Mouse (Mus musculus) forebrain, embryonic 14.5 days (tissue): ENCODE data around the gene Ahnak. TPM values are rescaled to one million over a fixed set of nuclear protein-coding genes. Genes with fewer than 3 reads are reported as not detected.
"Not testable (repeated sequence)": the region's sequence is repeated elsewhere in the genome, so short reads cannot be mapped to it uniquely, and the experiment has no call there.

Experiments
- ATAC-seq: fragments of 200-750 bp; cut with Nextera tagmentation; 2 replicates; pipeline ENCODE4 v1.8.0; 2017; ENCODE audit warnings: mild to moderate bottlenecking, moderate library complexity
- DNase-seq: peaks from one replicate; pipeline ENCODE4 v3.0.0-alpha.2; 2015; ENCODE audit warnings: low spot score
- H3K27ac ChIP-seq: fragments of 300-500 bp; sonication (generic); 2 replicates; pipeline ENCODE4 v1.5.1; 2014; ENCODE audit warnings: low read depth, mild to moderate bottlenecking, control low read depth, low read length, moderate library complexity
- H3K27me3 ChIP-seq: fragments of 300-500 bp; sonication (generic); replicated peaks from 2 replicates; pipeline ENCODE4 v1.6.1; 2014; ENCODE audit warnings: low read length, control low read depth, mixed read lengths; ENCODE audit not compliant: control insufficient read depth, insufficient read depth
- H3K36me3 ChIP-seq: fragments of 300-500 bp; sonication (generic); 2 replicates; pipeline ENCODE4 v1.6.1; 2014; ENCODE audit warnings: low read length, control low read depth; ENCODE audit not compliant: control insufficient read depth, insufficient read depth
- H3K4me1 ChIP-seq: fragments of 300-500 bp; sonication (generic); 2 replicates; pipeline ENCODE4 v1.6.1; 2014; ENCODE audit warnings: antibody characterized with exemption, low read length, control low read depth; ENCODE audit not compliant: control insufficient read depth, insufficient read depth
- H3K4me2 ChIP-seq: fragments of 300-500 bp; sonication (generic); 2 replicates; pipeline ENCODE4 v1.6.1; 2014; ENCODE audit warnings: mild to moderate bottlenecking, control low read depth, low read length
- H3K4me3 ChIP-seq: fragments of 300-500 bp; sonication (generic); 2 replicates; pipeline ENCODE4 v1.5.1; 2014; ENCODE audit warnings: low read depth, low read length, control low read depth
- H3K9ac ChIP-seq: fragments of 300-500 bp; sonication (generic); 2 replicates; pipeline ENCODE4 v1.6.1; 2014; ENCODE audit warnings: mild to moderate bottlenecking, low read length, control low read depth, moderate library complexity
- H3K9me3 ChIP-seq: fragments of 300-500 bp; sonication (generic); replicated peaks from 2 replicates; pipeline ENCODE4 v1.6.1; 2016; ENCODE audit warnings: low read length, control low read depth, mixed read lengths; ENCODE audit not compliant: control insufficient read depth
- WGBS: fragments of 180-500 bp; shearing (Covaris S2); extraction: QIAGEN DNeasy Blood & Tissue Kit; methylation state at CpG from one replicate; pipeline ENCODE4 v1.1.7; 2014; 5-methylcytosine and 5-hydroxymethylcytosine counted together
- polyA plus RNA-seq: library from polyadenylated mRNA; unstranded; fragments of >200 nt; fragmentation: Nextera tagmentation; extraction: Ambion mirVana; gene quantifications from 2 replicates; pipeline ENCODE4 v1.2.1, GENCODE M21; 2014

The Ahnak gene
- polyA plus RNA-seq, 1 experiment from 2014 or later, result 2.6 TPM

GRCm38 (mm10) chr19:8996601-8997000, 7.5 kb downstream of the Ahnak start:
- DNase-seq, result no peak
- Histone ChIP-seq H3K4me2 (no peak overlapping the region), H3K4me3 (no peak overlapping the region), H3K9me3 (no peaks in the 10 kb centered on the region), H3K4me1 (peaks cover 8% of the 10 kb centered on the region; the same call in 1 of the 2 replicates), H3K9ac (no peak overlapping the region), H3K27me3 (no peaks in the 10 kb centered on the region), H3K27ac (no peak overlapping the region), H3K36me3 (no peaks in the 10 kb centered on the region)
- WGBS, result 90% methylated on average over 6 of the region's 6 CpGs
- ATAC-seq, result no peak

- no peak overlapping the region for H3K4me2 ChIP-seq
- H3K36me3 ChIP-seq, result no peaks in the 10 kb centered on the region
- no peak overlapping the region for H3K27ac ChIP-seq
- no peaks in the 10 kb centered on the region for H3K27me3 ChIP-seq
- no peak overlapping the region for H3K4me3 ChIP-seq
- no peaks in the 10 kb centered on the region for H3K9me3 ChIP-seq
- no peak overlapping the region for H3K9ac ChIP-seq
- ATAC-seq (peak; percentile 78), DNase-seq (peak; percentile 76)
- 58% methylated on average over 4 of the region's 4 CpGs for WGBS
- peaks cover 8% of the 10 kb centered on the region; the same call in 1 of the 2 replicates for H3K4me1 ChIP-seq
Observed at GRCm38 (mm10) chr19:8997546-8997945, 8.5 kb downstream of the Ahnak start.

- Histone ChIP-seq H3K4me2 (no peak overlapping the region), H3K4me3 (no peak overlapping the region), H3K27me3 (no peaks in the 10 kb centered on the region), H3K9ac (no peak overlapping the region), H3K9me3 (no peaks in the 10 kb centered on the region), H3K27ac (no peak overlapping the region), H3K36me3 (no peaks in the 10 kb centered on the region), H3K4me1 (peaks cover 8% of the 10 kb centered on the region; the same call in 1 of the 2 replicates)
- no peak for ATAC-seq
- no peak for DNase-seq
- WGBS, result 80% methylated on average over 6 of the region's 6 CpGs
Observed at GRCm38 (mm10) chr19:8998546-8998945, 9.5 kb downstream of the Ahnak start.

- Histone ChIP-seq H3K4me3 (no peak overlapping the region), H3K4me1 (peaks cover 8% of the 10 kb centered on the region; the same call in 1 of the 2 replicates), H3K27ac (no peak overlapping the region), H3K9ac (no peak overlapping the region), H3K9me3 (no peaks in the 10 kb centered on the region), H3K4me2 (no peak overlapping the region), H3K27me3 (no peaks in the 10 kb centered on the region), H3K36me3 (no peaks in the 10 kb centered on the region)
- 95% methylated on average over 4 of the region's 4 CpGs for WGBS
- no peak for DNase-seq
- no peak for ATAC-seq
Observed at GRCm38 (mm10) chr19:8999223-8999622, 10.1 kb downstream of the Ahnak start.

- not testable (repeated sequence) for H3K27me3 ChIP-seq, H3K9ac ChIP-seq, H3K27ac ChIP-seq, H3K4me2 ChIP-seq, H3K4me3 ChIP-seq, H3K9me3 ChIP-seq, H3K36me3 ChIP-seq, H3K4me1 ChIP-seq, ATAC-seq, DNase-seq
- WGBS, result 96% methylated on average over 2 of the region's 2 CpGs
Observed at GRCm38 (mm10) chr19:9006915-9007314, 17.8 kb downstream of the Ahnak start.

- no peaks in the 10 kb centered on the region for H3K9me3 ChIP-seq
- WGBS, result 90% methylated on average over 3 of the region's 3 CpGs
- no peak overlapping the region for H3K4me3 ChIP-seq
- no peak overlapping the region for H3K9ac ChIP-seq
- ATAC-seq (no peak), DNase-seq (no peak)
- no peak overlapping the region for H3K27ac ChIP-seq
- no peaks in the 10 kb centered on the region for H3K36me3 ChIP-seq
- H3K4me2 ChIP-seq, result no peak overlapping the region
- no peaks in the 10 kb centered on the region for H3K27me3 ChIP-seq
- no peaks in the 10 kb centered on the region for H3K4me1 ChIP-seq
Observed at GRCm38 (mm10) chr19:9019298-9019697, 30.2 kb downstream of the Ahnak start.

GRCm38 (mm10) chr19:9023021-9023778, 34.1 kb downstream of the Ahnak start:
- H3K9ac ChIP-seq, result no peak overlapping the region
- no peaks in the 10 kb centered on the region for H3K36me3 ChIP-seq
- peaks cover 11% of the 10 kb centered on the region for H3K4me1 ChIP-seq
- ATAC-seq (no peak), DNase-seq (peak; percentile 3)
- no peaks in the 10 kb centered on the region for H3K27me3 ChIP-seq
- H3K27ac ChIP-seq, result peak overlapping the region; percentile 36; the same call in 1 of the 2 replicates
- no peak overlapping the region for H3K4me3 ChIP-seq
- H3K4me2 ChIP-seq, result no peak overlapping the region
- 51% methylated on average over 11 of the region's 11 CpGs for WGBS
- no peaks in the 10 kb centered on the region for H3K9me3 ChIP-seq

GRCm38 (mm10) chr19:9025562-9026257, 36.6 kb downstream of the Ahnak start:
- WGBS, result 92% methylated on average over 5 of the region's 5 CpGs

GRCm38 (mm10) chr19:9026634-9027033, 37.5 kb downstream of the Ahnak start:
- 53% methylated on average over 4 of the region's 4 CpGs for WGBS
- no peak overlapping the region for H3K4me2 ChIP-seq
- ATAC-seq (peak; percentile 86), DNase-seq (peak; percentile 89)
- H3K36me3 ChIP-seq, result no peaks in the 10 kb centered on the region
- no peaks in the 10 kb centered on the region for H3K27me3 ChIP-seq
- no peak overlapping the region for H3K4me3 ChIP-seq
- H3K9me3 ChIP-seq, result no peaks in the 10 kb centered on the region
- peak overlapping the region; percentile 40; the same call in 1 of the 2 replicates for H3K27ac ChIP-seq
- no peak overlapping the region for H3K9ac ChIP-seq
- H3K4me1 ChIP-seq, result peaks cover 11% of the 10 kb centered on the region

More at GRCm38 (mm10) chr19:9025562-9026257, 36.6 kb downstream of the Ahnak start:
- Histone ChIP-seq H3K4me3 (no peak overlapping the region), H3K27me3 (no peaks in the 10 kb centered on the region), H3K9ac (no peak overlapping the region), H3K9me3 (no peaks in the 10 kb centered on the region), H3K4me2 (no peak overlapping the region), H3K4me1 (peaks cover 11% of the 10 kb centered on the region), H3K27ac (no peak overlapping the region), H3K36me3 (no peaks in the 10 kb centered on the region)
- ATAC-seq (no peak), DNase-seq (no peak)
